Mouse (Mus musculus) forelimb bud, embryonic 11.5 days (tissue): ENCODE results near the gene Aldh1a3.

Experiments used
- DNase-seq: peaks from one replicate; pipeline ENCODE4 v3.0.0-alpha.2; 2012; ENCODE audit warnings: low read depth, low spot score

Aldh1a3 gene

GRCm38 (mm10) chr7:66416829-66417228 is 10.5 kb downstream of the Aldh1a3 start:
- no peak for DNase-seq

GRCm38 (mm10) chr7:66413093-66413492 is 14.2 kb downstream of the Aldh1a3 start:
- DNase-seq, result no peak

- DNase-seq, result no peak
These were observed 17.9 kb downstream of the Aldh1a3 start for GRCm38 (mm10) chr7:66409433-66409832.

GRCm38 (mm10) chr7:66406971-66407370 is 20.3 kb downstream of the Aldh1a3 start:
- no peak for DNase-seq

- DNase-seq, result no peak
These were observed 21.2 kb downstream of the Aldh1a3 start for GRCm38 (mm10) chr7:66405951-66406721.

- DNase-seq, result no peak
These were observed 21.8 kb downstream of the Aldh1a3 start for GRCm38 (mm10) chr7:66405541-66405940.

GRCm38 (mm10) chr7:66404802-66405201 is 22.5 kb downstream of the Aldh1a3 start:
- DNase-seq, result no peak

- DNase-seq, result no peak
These were observed 23.2 kb downstream of the Aldh1a3 start for GRCm38 (mm10) chr7:66404141-66404540.

- DNase-seq, result no peak
These were observed 24.4 kb downstream of the Aldh1a3 start for GRCm38 (mm10) chr7:66402876-66403275.

- DNase-seq, result no peak
These were observed 25.7 kb downstream of the Aldh1a3 start for GRCm38 (mm10) chr7:66401605-66402004.

GRCm38 (mm10) chr7:66397288-66397687 is 30.0 kb downstream of the Aldh1a3 start:
- DNase-seq, result no peak

- DNase-seq, result peak; percentile 86
These were observed 38.4 kb downstream of the Aldh1a3 start for GRCm38 (mm10) chr7:66388621-66389532.

- DNase-seq, result peak; percentile 43
These were observed 39.4 kb downstream of the Aldh1a3 start, which contains the start of gene Lrrk1 for GRCm38 (mm10) chr7:66387813-66388521. TSS of gene Lrrk1 (minus strand) at chr7:66388350.

GRCm38 (mm10) chr7:66387419-66387812 is 39.9 kb downstream of the Aldh1a3 start:
- no peak for DNase-seq

- DNase-seq, result no peak
These were observed 40.9 kb downstream of the Aldh1a3 start for GRCm38 (mm10) chr7:66386411-66386810.

GRCm38 (mm10) chr7:66385826-66386225 is 41.5 kb downstream of the Aldh1a3 start:
- no peak for DNase-seq

GRCm38 (mm10) chr7:66384891-66385290 is 42.4 kb downstream of the Aldh1a3 start:
- DNase-seq, result no peak

GRCm38 (mm10) chr7:66384213-66384612 is 43.1 kb downstream of the Aldh1a3 start:
- DNase-seq, result no peak

GRCm38 (mm10) chr7:66376560-66376959 is 50.8 kb downstream of the Aldh1a3 start:
- no peak for DNase-seq

GRCm38 (mm10) chr7:66375736-66376135 is 51.6 kb downstream of the Aldh1a3 start:
- no peak for DNase-seq

GRCm38 (mm10) chr7:66373391-66373790 is 53.9 kb downstream of the Aldh1a3 start:
- DNase-seq, result no peak

- no peak for DNase-seq
These were observed 56.3 kb downstream of the Aldh1a3 start for GRCm38 (mm10) chr7:66370970-66371369.
